Mouse (Mus musculus) olfactory bulb, adult 2 months (tissue): ENCODE data around the gene D630045J12Rik. TPM values are rescaled to one million over a fixed set of nuclear protein-coding genes. Genes with fewer than 3 reads are reported as not detected.

Source experiments
- H3K27ac ChIP-seq: fragments of 200-500 bp; 2 replicates; pipeline ENCODE4 v1.5.1; 2012; ENCODE audit warnings: low read depth, low read length; ENCODE audit not compliant: insufficient read depth
- H3K4me1 ChIP-seq: fragments of 200-500 bp; 2 replicates; pipeline ENCODE4 v1.6.1; 2012; ENCODE audit warnings: low read length; ENCODE audit not compliant: control insufficient read depth, insufficient read depth
- H3K4me3 ChIP-seq: fragments of 200-500 bp; 2 replicates; pipeline ENCODE4 v1.5.1; 2012; ENCODE audit warnings: mild to moderate bottlenecking, low read depth, low read length, moderate library complexity; ENCODE audit not compliant: insufficient read depth
- CTCF ChIP-seq: fragments of 200-500 bp; IDR thresholded peaks from 2 replicates; pipeline ENCODE4 v1.5.1; 2012; ENCODE audit warnings: low read depth, mild to moderate bottlenecking, low read length, moderate library complexity; ENCODE audit not compliant: insufficient read depth
- POLR2A ChIP-seq: fragments of 200-500 bp; IDR thresholded peaks from 2 replicates; pipeline ENCODE4 v1.6.1; 2012; ENCODE audit warnings: mild to moderate bottlenecking, low read depth, low read length, moderate library complexity; ENCODE audit not compliant: insufficient read depth
- WGBS: fragments of 180-500 bp; shearing (Covaris S2); methylation state at CpG from one replicate; pipeline ENCODE4 v1.1.7; 2018; 5-methylcytosine and 5-hydroxymethylcytosine counted together
- polyA plus RNA-seq: library from polyadenylated mRNA; stranded (reverse); fragments of >200 nt; gene quantifications from 2 replicates; pipeline ENCODE4 v1.2.4, GENCODE M21; 2012; ENCODE audit warnings: low replicate concordance; ENCODE audit not compliant: missing spikeins, insufficient read depth, insufficient read length

Gene D630045J12Rik
- polyA plus RNA-seq, 1 experiment = not detected

DNA sequence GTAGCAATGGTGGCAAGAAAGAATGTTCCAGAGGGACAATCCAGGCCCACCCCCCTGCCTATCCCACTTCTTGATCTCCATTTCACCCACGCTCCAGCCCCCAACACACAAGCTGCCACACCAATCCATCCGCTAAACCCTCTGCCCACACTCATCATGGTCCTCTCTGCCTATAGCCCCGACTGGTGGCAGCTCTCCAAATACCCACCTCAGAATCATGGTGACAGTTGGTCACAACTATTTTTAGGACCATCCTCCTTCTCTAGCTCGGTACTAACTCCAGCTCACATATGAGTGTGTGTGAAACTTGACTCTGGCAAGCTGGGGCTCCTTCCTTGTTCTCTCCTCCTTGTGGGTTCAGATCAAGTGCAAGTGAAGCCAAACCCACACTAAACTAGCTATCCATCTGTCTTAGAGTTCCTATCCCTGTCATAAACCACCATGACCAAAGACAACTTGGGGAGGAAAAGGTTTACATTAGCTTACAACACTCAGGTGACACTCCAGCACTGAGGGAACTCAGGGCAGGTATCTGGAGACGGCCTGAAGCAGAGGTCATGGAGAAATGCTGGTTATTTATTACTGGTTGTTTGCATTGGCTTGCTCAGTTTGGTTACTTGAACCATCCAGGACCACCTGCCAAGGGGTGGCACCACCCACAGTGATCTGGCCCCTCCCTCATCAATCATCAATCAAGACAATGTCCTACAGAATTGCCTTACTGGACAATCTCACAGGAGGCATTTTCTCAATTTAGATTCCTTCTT lies 9.8 kb upstream of the D630045J12Rik start:
- TF ChIP-seq CTCF (no peak), POLR2A (no peak)
- no peaks in the 10 kb centered on the region for H3K4me1 ChIP-seq
- no peak overlapping the region for H3K27ac ChIP-seq
- 80% methylated on average over 5 of the region's 5 CpGs for WGBS
- H3K4me3 ChIP-seq = no peak overlapping the region

DNA sequence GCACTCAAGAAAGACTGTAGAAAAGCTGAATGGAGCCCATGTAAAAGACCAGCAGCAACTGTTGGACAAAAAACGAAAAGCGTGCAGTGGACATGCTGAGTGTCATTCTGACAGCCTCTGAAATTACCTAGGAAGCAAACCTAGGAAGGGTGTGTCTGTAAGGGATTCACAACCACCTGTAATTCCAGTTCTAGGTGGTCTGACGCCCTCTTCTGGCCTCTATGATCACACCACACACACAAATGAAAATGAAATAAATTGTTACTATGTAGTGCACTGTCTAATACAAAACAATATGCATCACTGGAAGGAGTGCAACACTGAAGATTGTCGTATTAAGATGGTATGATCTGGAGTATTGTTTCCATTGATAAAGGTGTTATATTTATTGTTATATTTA lies 8.1 kb upstream of the D630045J12Rik start:
- no peak overlapping the region for H3K4me3 ChIP-seq
- WGBS = 78% methylated on average over 4 of the region's 4 CpGs
- no peak for TF ChIP-seq CTCF
- no peak for TF ChIP-seq POLR2A
- no peaks in the 10 kb centered on the region for H3K4me1 ChIP-seq
- H3K27ac ChIP-seq = no peak overlapping the region

DNA sequence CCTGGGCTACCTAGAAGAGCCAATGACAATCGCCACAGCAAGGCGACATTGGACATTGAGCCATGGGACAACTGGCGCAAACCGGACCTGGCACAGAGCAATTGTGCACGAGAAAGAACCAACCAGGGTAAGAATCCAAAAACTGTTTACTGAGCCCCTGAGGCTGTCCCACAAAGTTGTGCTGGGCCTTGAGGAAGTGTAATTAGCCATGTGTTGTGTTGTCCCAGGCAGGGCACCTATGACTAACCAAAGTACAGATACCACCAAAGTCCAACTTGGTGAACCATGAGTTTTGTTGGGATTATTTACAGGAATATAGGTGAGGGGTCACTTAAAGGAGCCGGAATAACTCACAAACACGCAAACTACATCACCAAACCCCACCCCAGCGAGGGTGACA lies 3.7 kb upstream of the D630045J12Rik start:
- 96% methylated on average over 8 of the region's 8 CpGs for WGBS
- Histone ChIP-seq H3K4me1 (peaks cover 7% of the 10 kb centered on the region), H3K4me3 (no peak overlapping the region), H3K27ac (no peak overlapping the region)
- TF ChIP-seq POLR2A (no peak), CTCF (no peak)

DNA sequence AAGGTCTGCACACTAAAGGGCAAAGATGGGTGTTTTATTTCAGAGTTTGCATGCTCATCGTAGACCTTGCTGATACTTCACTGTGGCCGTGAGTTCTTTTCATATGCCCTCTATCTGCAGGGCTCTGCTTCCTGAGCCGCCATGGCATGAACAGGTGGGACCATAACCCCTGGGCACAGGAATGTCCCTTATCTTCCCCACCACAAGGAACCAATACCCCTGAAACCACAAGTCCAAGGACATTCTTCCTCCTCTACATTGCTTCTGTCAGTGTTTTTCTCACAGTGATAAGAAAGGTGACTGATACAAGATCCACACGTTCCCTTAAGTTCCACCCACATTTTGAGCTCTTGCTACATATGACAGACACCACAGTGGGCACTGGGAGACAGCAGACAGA lies 3.0 kb upstream of the D630045J12Rik start:
- Histone ChIP-seq H3K4me3 (no peak overlapping the region), H3K4me1 (peaks cover 11% of the 10 kb centered on the region), H3K27ac (no peak overlapping the region)
- 97% methylated on average over 4 of the region's 4 CpGs for WGBS
- TF ChIP-seq CTCF = no peak
- no peak for TF ChIP-seq POLR2A

DNA sequence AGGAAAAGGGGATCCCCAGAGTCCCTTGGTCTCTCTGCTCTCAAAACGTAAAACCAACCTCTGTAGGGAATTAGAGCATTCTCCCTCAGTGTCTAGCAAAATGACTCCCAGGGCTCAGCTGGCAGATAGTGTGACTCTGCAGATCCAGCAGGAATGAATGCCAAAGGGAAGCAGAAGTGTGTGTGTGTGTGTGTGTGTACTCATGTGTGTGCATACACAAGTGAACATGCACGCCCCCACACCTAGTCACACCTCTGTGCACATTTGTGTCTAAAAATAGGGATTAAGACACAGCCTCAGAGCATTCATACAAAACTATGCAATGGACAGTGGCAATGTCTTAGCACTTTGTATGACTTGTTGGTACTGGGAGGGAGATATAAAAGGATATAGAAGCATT lies 2.0 kb upstream of the D630045J12Rik start:
- no peak overlapping the region for H3K27ac ChIP-seq
- WGBS = 61% methylated on average over 2 of the region's 2 CpGs
- H3K4me3 ChIP-seq = no peak overlapping the region
- TF ChIP-seq CTCF (no peak), POLR2A (no peak)
- peaks cover 15% of the 10 kb centered on the region for H3K4me1 ChIP-seq

DNA sequence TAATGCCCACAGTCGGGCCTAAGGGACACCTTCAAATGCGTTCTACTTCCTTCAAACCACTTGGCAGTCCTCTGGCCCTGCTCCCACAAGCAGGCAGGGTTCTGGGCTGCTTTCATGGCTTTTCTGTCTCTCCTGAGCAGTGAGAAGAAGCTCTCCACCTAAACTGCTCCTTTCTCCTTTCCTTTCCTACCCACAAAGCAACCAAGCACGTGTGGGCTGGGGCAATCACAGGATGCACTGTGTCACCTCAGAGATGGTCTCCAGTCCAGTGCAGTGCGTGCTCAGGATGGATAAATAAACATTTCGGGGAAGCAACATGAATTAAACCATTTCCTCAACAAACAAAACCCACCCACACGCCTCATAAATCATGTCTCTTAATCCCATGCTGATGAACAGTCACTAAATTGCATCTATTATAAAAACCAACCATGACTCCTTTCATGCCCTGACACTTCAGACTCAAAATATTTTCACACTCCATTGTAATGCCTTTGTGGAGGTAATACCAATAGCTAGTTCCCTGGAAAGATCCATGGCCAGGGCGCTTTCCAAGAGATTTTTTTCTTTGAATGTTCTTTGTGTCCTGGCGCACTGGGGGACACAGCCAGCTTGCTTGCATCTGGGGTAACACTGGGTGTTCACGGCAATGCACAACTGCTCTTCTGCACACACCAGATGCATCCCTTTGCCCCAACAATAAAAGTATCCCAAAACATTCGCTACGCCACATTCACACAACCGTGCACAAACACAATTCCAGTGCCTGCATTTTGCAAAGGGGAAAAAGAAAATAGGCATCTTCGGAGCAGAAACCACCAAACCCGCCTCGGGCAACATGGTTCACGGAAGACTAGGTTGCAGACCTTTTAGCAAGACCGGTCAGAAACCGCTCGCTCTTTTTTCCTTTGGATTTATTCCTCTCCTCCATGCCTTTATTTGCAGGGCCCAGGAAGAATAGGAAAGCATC lies 758 bp downstream of the D630045J12Rik start:
- no peak for TF ChIP-seq POLR2A
- TF ChIP-seq CTCF = no peak
- peak overlapping the region; percentile 91 for H3K4me3 ChIP-seq
- WGBS = 10% methylated on average over 19 of the region's 19 CpGs
- H3K27ac ChIP-seq = no peak overlapping the region
- H3K4me1 ChIP-seq = peaks cover 19% of the 10 kb centered on the region

DNA sequence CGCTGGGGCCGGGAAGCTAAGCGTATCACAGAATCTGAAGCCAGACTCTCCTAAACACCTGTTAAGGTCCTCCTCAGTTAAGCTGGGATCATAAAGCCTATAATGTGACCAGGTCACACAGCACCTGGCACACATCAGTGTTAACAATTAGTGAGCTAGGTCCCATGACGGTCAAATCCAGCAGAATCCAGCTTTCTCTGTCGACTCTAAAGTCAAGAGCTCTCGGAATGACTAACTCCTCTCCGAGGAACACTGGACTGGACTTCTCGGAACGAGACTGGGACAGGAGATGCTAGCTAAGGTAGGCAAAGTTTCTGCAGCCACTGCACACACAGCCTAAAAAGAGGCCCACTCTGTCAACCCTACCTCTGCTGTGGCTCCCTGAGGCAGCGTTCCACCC lies 1.7 kb downstream of the D630045J12Rik start:
- Histone ChIP-seq H3K4me1 (peaks cover 19% of the 10 kb centered on the region), H3K27ac (no peak overlapping the region), H3K4me3 (peak overlapping the region; percentile 31)
- WGBS = 86% methylated on average over 10 of the region's 10 CpGs
- TF ChIP-seq POLR2A (no peak), CTCF (no peak)

DNA sequence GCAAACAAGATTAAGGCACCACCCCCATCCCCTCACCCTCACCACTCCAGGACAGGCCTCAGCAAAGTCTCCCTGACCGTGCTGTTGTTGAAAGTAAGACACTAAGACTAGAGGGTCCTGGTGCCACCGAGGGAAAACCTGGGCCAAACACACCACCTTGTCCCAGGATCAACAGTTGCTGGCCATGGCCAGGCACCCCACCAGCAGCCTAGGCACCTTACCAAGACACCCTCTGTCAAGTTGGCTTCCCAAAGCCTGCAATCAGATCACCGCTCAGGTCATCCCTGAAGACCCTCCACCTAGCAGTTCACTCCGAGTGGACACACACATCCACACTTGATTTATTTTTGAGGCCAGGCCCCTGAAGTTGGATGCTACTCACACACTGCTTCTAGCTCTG lies 2.3 kb downstream of the D630045J12Rik start:
- H3K4me1 ChIP-seq = peaks cover 19% of the 10 kb centered on the region
- WGBS = 83% methylated on average over 4 of the region's 4 CpGs
- TF ChIP-seq CTCF (no peak), POLR2A (no peak)
- no peak overlapping the region for H3K4me3 ChIP-seq
- H3K27ac ChIP-seq = no peak overlapping the region

DNA sequence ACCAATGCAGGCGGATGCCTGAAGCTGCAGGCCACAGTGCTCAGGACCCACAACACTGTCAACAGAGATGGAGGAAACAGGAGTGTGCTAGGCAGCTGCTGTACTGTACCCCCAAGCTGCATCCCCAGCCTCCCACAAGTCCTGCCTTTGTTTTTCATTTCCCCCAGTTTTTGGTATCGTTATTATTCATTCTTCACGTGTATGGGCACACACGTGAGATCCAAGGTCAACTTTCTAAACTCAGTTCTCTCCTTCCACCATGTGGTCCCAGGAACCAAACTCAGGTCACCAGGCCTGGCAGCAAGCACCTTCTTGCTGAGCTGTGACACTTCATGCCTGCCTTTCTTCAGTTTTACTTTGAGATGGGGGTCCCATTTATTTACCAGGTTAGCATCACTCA lies 6.4 kb downstream of the D630045J12Rik start:
- Histone ChIP-seq H3K4me1 (peaks cover 19% of the 10 kb centered on the region), H3K27ac (no peak overlapping the region), H3K4me3 (no peak overlapping the region)
- TF ChIP-seq POLR2A (no peak), CTCF (no peak)
- 89% methylated on average over 4 of the region's 4 CpGs for WGBS
